Mouse (Mus musculus) E14TG2a.4 (cell line): ENCODE measurements at regions not wholly inside any gene's neighbourhood (a gene's known extent, or its start where the extent isn't known, plus 50 kb on each side); places are given as distances from the start of the nearest gene placed in this dataset.

Experiments
- CTCF ChIP-seq: conservative IDR thresholded peaks from 2 replicates; pipeline ENCODE4 v1.5.1; 2014; ENCODE audit warnings: low read length
- NANOG ChIP-seq: IDR thresholded peaks from 2 replicates; pipeline ENCODE4 v1.6.1; 2014; ENCODE audit warnings: borderline replicate concordance, low read length, mixed read lengths
- POU5F1 ChIP-seq: IDR thresholded peaks from 2 replicates; pipeline ENCODE4 v1.6.1; 2014; ENCODE audit warnings: low read length, borderline replicate concordance

DNA sequence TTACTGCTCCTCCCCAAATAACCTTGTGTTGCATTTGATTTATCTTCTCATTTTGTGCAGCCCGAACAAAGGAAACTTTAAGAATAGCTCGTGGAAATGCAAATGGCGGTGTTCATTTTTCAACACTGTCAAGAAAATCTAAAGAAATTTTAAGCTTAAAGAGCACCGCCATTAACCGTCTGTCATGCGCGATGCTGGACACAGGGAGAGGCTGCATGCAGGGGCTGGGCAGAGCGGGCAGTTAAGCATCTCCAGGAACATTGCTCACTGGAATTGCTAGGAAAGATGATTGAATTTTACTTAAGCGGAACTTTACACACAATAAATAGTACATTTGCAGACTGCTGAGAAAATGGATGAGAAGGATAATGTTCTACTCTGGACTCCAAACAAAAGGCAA lies 229.2 kb upstream of the Krr1 start:
- TF ChIP-seq CTCF (no peak), POU5F1 (no peak), NANOG (no peak)
